Mouse (Mus musculus): ENCODE data around the gene Slc7a7.

GRCm38 (mm10) chr14:54333452-54334189 is 84.0 kb downstream of the Slc7a7 start:
- TF ChIP-seq CTCF (IDR thresholded peaks at IDR 0.05) (no peak), POLR2A (IDR thresholded peaks at IDR 0.05; ENCODE audit: insufficient read depth, low read depth, low read length) (no peak)

Measured in heart, adult 2 months (tissue).